Mouse (Mus musculus): ENCODE data around the gene Apbb2. TPM values are rescaled to one million over a fixed set of nuclear protein-coding genes. Genes with fewer than 3 reads are reported as not detected.

Apbb2 gene
- total and polyA plus RNA-seq, 3 experiments: 0.34 to 0.40 (median 0.34) TPM

DNA sequence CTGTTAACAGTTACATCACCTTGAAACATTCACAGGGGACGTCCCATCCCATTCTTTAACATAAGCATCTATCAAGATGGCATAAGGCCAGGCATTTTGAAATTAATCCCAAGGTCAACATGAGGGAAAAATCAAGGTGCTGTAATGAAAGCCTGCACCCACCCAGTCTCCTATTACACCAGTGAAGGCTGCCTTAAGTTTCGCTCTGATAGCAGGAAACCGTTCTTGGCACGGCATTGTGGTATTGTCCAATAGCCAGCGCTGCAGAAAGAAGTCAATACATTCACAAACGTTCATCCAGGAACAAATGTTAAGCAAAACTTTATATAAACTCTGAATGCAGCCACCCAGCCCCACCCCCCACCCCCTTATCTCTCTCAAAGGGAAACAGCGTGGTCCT, 15.4 kb downstream of the Apbb2 start:
- H3K9ac ChIP-seq (ENCODE audit: insufficient read depth, low read depth): no peak overlapping the region
- in situ Hi-C loops (cut with MboI; ENCODE audit: low pct_ligation_motif_present, low pct_unique_long_range_greater_than_20kb, low sequenced_read_pairs) (no loop called here), dilution Hi-C loops (cut with MboI; ENCODE audit: extremely low pct_ligation_motif_present, extremely low pct_unique_long_range_greater_than_20kb, low sequenced_read_pairs) (no loop called here)
- DNase-seq (ENCODE audit: extremely low read depth): no peak
- H3K9me3 ChIP-seq (replicated peaks; ENCODE audit: low read length): no peaks in the 10 kb centered on the region
- no peaks in the 10 kb centered on the region for H3K79me2 ChIP-seq (replicated peaks; ENCODE audit: control insufficient read depth, extremely low read depth, insufficient read depth, poor library complexity, severe bottlenecking)
- no peak overlapping the region for H3K4me2 ChIP-seq (ENCODE audit: insufficient read depth, low read depth, poor library complexity, severe bottlenecking)
- peaks cover 0 to 15% of the 10 kb centered on the region in 2 experiments; a peak in 2 of 4 replicates for H3K4me1 ChIP-seq (ENCODE audit: control insufficient read depth in 1 of 2, insufficient read depth in 2 of 2)
- H3K27me3 ChIP-seq (replicated peaks): no peaks in the 10 kb centered on the region
- no peak overlapping the region for H3K27ac ChIP-seq (ENCODE audit: insufficient read depth, low read depth)
- no peak for TF ChIP-seq E2F4 (IDR thresholded peaks at IDR 0.05; ENCODE audit: insufficient replicate concordance, low read depth, low read length)
- TF ChIP-seq MAFK (IDR thresholded peaks at IDR 0.05; ENCODE audit: insufficient replicate concordance, low read length): no peak
- TF ChIP-seq POLR2A (IDR thresholded peaks at IDR 0.05; ENCODE audit: low read depth, low read length): no peak
- TF ChIP-seq SIN3A (IDR thresholded peaks at IDR 0.05; ENCODE audit: low read length): no peak
- no peak for TF ChIP-seq CHD2 (IDR thresholded peaks at IDR 0.05; ENCODE audit: low read length)
- H3K36me3 ChIP-seq (replicated peaks in 1 of 2; ENCODE audit: control insufficient read depth in 1 of 2, insufficient read depth in 1 of 2, low read length in 1 of 2): no peaks in the 10 kb centered on the region
- no peak overlapping the region for H3K4me3 ChIP-seq (replicated peaks in 1 of 3; ENCODE audit: low read depth in 2 of 3, low read length in 2 of 3, poor library complexity in 1 of 3)

DNA sequence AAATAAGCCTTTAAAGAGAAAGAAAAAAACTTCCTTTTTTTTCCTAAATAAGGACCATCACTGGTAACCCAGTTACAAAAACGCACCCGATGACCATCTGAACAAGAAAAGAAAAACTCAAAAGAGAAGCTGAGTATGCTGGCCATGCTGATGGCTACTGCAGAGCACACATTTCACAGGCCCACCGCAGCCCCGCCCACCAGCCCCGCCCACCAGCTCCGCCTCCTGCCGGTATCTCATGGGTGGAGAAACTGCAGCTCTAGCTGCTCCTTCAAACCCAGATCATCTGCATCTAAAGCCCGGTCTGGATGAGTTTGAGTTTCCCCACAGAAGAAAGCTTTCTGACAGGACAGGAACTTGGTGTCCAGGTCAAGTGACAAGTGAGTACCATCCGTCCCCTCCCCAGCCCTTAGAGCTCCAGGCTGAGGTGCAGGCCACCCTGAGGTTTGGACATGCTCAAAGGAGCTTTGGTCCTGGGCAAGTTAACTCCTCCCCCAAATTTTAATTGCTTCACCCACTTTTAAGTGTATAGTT, 16.2 kb downstream of the Apbb2 start:
- dilution Hi-C loops (cut with MboI; ENCODE audit: extremely low pct_ligation_motif_present, extremely low pct_unique_long_range_greater_than_20kb, low sequenced_read_pairs) (no loop called here), in situ Hi-C loops (cut with MboI; ENCODE audit: low pct_ligation_motif_present, low pct_unique_long_range_greater_than_20kb, low sequenced_read_pairs) (no loop called here)
- Histone ChIP-seq H3K36me3 (replicated peaks in 1 of 2; ENCODE audit: control insufficient read depth in 1 of 2, insufficient read depth in 1 of 2, low read length in 1 of 2) (no peaks in the 10 kb centered on the region), H3K9me3 (replicated peaks; ENCODE audit: low read length) (no peaks in the 10 kb centered on the region), H3K4me1 (ENCODE audit: control insufficient read depth in 1 of 2, insufficient read depth in 2 of 2) (peaks cover 0 to 15% of the 10 kb centered on the region in 2 experiments; a peak in 2 of 4 replicates), H3K9ac (ENCODE audit: insufficient read depth, low read depth) (no peak overlapping the region), H3K4me3 (replicated peaks in 1 of 3; ENCODE audit: low read depth in 2 of 3, low read length in 2 of 3, poor library complexity in 1 of 3) (no peak overlapping the region), H3K79me2 (replicated peaks; ENCODE audit: control insufficient read depth, extremely low read depth, insufficient read depth, poor library complexity, severe bottlenecking) (no peaks in the 10 kb centered on the region), H3K4me2 (ENCODE audit: insufficient read depth, low read depth, poor library complexity, severe bottlenecking) (no peak overlapping the region), H3K27me3 (replicated peaks) (no peaks in the 10 kb centered on the region), H3K27ac (ENCODE audit: insufficient read depth, low read depth) (no peak overlapping the region)
- peak; percentile 49 for DNase-seq (ENCODE audit: extremely low read depth)
- TF ChIP-seq MXI1 (IDR thresholded peaks at IDR 0.05; ENCODE audit: low read depth, low read length): no peak
- no peak for TF ChIP-seq BHLHE40 (IDR thresholded peaks at IDR 0.05; ENCODE audit: low read depth, low read length)
- no peak for TF ChIP-seq SIN3A (IDR thresholded peaks at IDR 0.05; ENCODE audit: low read length)
- no peak for TF ChIP-seq ZNF384 (IDR thresholded peaks at IDR 0.05; ENCODE audit: low read depth, low read length)
- no peak for TF ChIP-seq MYC (IDR thresholded peaks at IDR 0.05; ENCODE audit: low read depth, low read length)
- TF ChIP-seq EP300 (IDR thresholded peaks at IDR 0.05; ENCODE audit: low read length): no peak
- TF ChIP-seq UBTF (IDR thresholded peaks at IDR 0.05; ENCODE audit: low read depth, low read length): no peak
- no peak for TF ChIP-seq USF1 (IDR thresholded peaks at IDR 0.05; ENCODE audit: low read depth, low read length)
- TF ChIP-seq ZKSCAN1 (IDR thresholded peaks at IDR 0.05; ENCODE audit: borderline replicate concordance, low read depth, low read length): no peak
- no peak for TF ChIP-seq POLR2A (IDR thresholded peaks at IDR 0.05; ENCODE audit: low read depth, low read length)

DNA sequence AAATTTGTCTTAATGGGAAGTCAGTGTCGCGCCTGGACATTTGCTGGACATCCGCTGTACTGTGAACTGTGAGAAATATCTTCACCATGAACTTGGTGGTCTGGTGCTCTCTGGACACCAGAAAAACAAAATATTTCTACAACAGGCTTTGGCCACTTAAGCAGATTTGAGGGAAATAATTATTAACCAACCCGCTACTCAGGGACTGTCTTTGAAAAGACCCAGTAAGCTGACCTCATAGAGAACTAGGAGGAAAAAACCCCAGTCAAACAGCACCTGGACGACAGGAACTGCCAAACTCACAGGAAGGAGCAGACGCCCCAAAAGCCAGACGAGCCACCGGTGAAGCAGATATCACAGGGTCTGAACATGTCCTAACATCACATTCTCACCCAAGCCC, 18.2 kb downstream of the Apbb2 start:
- dilution Hi-C loops (cut with MboI; ENCODE audit: extremely low pct_ligation_motif_present, extremely low pct_unique_long_range_greater_than_20kb, low sequenced_read_pairs): no loop called here
- TF ChIP-seq UBTF (IDR thresholded peaks at IDR 0.05; ENCODE audit: low read depth, low read length) (no peak), CHD1 (IDR thresholded peaks at IDR 0.05; ENCODE audit: low read depth, low read length) (no peak), SIN3A (IDR thresholded peaks at IDR 0.05; ENCODE audit: low read length) (no peak), ZC3H11A (IDR thresholded peaks at IDR 0.05; ENCODE audit: low read depth, low read length) (no peak), BHLHE40 (IDR thresholded peaks at IDR 0.05; ENCODE audit: low read depth, low read length) (no peak)
- DNase-seq (ENCODE audit: extremely low read depth): no peak

More for the DNA sequence above, 18.2 kb downstream of the Apbb2 start:
- Histone ChIP-seq H3K27me3 (replicated peaks) (no peaks in the 10 kb centered on the region), H3K4me3 (replicated peaks in 1 of 3; ENCODE audit: low read depth in 2 of 3, low read length in 2 of 3, poor library complexity in 1 of 3) (no peak overlapping the region), H3K4me2 (ENCODE audit: insufficient read depth, low read depth, poor library complexity, severe bottlenecking) (no peak overlapping the region), H3K79me2 (replicated peaks; ENCODE audit: control insufficient read depth, extremely low read depth, insufficient read depth, poor library complexity, severe bottlenecking) (no peaks in the 10 kb centered on the region), H3K9me3 (replicated peaks; ENCODE audit: low read length) (no peaks in the 10 kb centered on the region), H3K27ac (ENCODE audit: insufficient read depth, low read depth) (no peak overlapping the region), H3K9ac (ENCODE audit: insufficient read depth, low read depth) (no peak overlapping the region), H3K4me1 (ENCODE audit: control insufficient read depth in 1 of 2, insufficient read depth in 2 of 2) (peaks cover 0 to 15% of the 10 kb centered on the region in 2 experiments; a peak in 2 of 4 replicates), H3K36me3 (replicated peaks in 1 of 2; ENCODE audit: control insufficient read depth in 1 of 2, insufficient read depth in 1 of 2, low read length in 1 of 2) (no peaks in the 10 kb centered on the region)
- in situ Hi-C loops (cut with MboI; ENCODE audit: low pct_ligation_motif_present, low pct_unique_long_range_greater_than_20kb, low sequenced_read_pairs): no loop called here

Data from CH12.LX (cell line).